Mouse (Mus musculus) limb, embryonic 14.5 days (tissue): Measurements from ENCODE around the gene Tnfrsf25. TPM values are rescaled to one million over a fixed set of nuclear protein-coding genes. Genes with fewer than 3 reads are reported as not detected.

Experiments
- ATAC-seq: fragments of 200-750 bp; cut with Nextera tagmentation; 2 replicates; pipeline ENCODE4 v1.8.0; 2017; ENCODE audit warnings: low read depth, moderate number of reproducible peaks, moderate TSS enrichment; ENCODE audit not compliant: low FRiP score
- DNase-seq: peaks from one replicate; pipeline ENCODE4 v3.0.0-alpha.2; 2015; ENCODE audit warnings: low spot score
- H3K27ac ChIP-seq: fragments of 300-500 bp; sonication (generic); replicated peaks from 2 replicates; pipeline ENCODE4 v1.5.1; 2014; ENCODE audit warnings: low read depth, mild to moderate bottlenecking, low read length, moderate library complexity, mixed read lengths
- H3K27me3 ChIP-seq: fragments of 300-500 bp; sonication (generic); 2 replicates; pipeline ENCODE4 v1.6.1; 2014; ENCODE audit warnings: low read length, mixed read lengths; ENCODE audit not compliant: control insufficient read depth, insufficient read depth
- H3K36me3 ChIP-seq: fragments of 300-500 bp; sonication (generic); 2 replicates; pipeline ENCODE4 v1.6.1; 2014; ENCODE audit warnings: mild to moderate bottlenecking, low read length, moderate library complexity, mixed read lengths; ENCODE audit not compliant: control insufficient read depth, insufficient read depth
- H3K4me1 ChIP-seq: fragments of 300-500 bp; sonication (generic); 2 replicates; pipeline ENCODE4 v1.6.1; 2014; ENCODE audit warnings: antibody characterized with exemption, low read length, mixed read lengths; ENCODE audit not compliant: control insufficient read depth, insufficient read depth
- H3K4me2 ChIP-seq: fragments of 300-500 bp; sonication (generic); replicated peaks from 2 replicates; pipeline ENCODE4 v1.6.1; 2014; ENCODE audit warnings: low read depth, mild to moderate bottlenecking, low read length, moderate library complexity; ENCODE audit not compliant: severe bottlenecking
- H3K4me3 ChIP-seq: fragments of 300-500 bp; sonication (generic); replicated peaks from 2 replicates; pipeline ENCODE4 v1.5.1; 2014; ENCODE audit warnings: low read length
- H3K9ac ChIP-seq: fragments of 300-500 bp; sonication (generic); 2 replicates; pipeline ENCODE4 v1.6.1; 2014; ENCODE audit warnings: mild to moderate bottlenecking, low read depth, low read length, moderate library complexity; ENCODE audit not compliant: severe bottlenecking
- H3K9me3 ChIP-seq: fragments of 300-500 bp; sonication (generic); 2 replicates; pipeline ENCODE4 v1.6.1; 2016; ENCODE audit warnings: low read length; ENCODE audit not compliant: control insufficient read depth
- POLR2A ChIP-seq: fragments of 200-500 bp; IDR thresholded peaks from 2 replicates; pipeline ENCODE4 v1.8.0; 2012; ENCODE audit warnings: inconsistent platforms, mild to moderate bottlenecking, moderate library complexity, borderline replicate concordance; ENCODE audit not compliant: insufficient read depth, insufficient read length; ENCODE audit errors: extremely low read depth
- WGBS: fragments of 180-500 bp; shearing (Covaris S2); extraction: QIAGEN DNeasy Blood & Tissue Kit; methylation state at CpG from one replicate; pipeline ENCODE4 v1.1.7; 2014; 5-methylcytosine and 5-hydroxymethylcytosine counted together
- polyA plus RNA-seq, 2 experiments: library from polyadenylated mRNA; depleted of rRNA in 1 of 2; stranded (reverse) in 1 of 2; unstranded in 1 of 2; fragments of >200 nt; fragmentation: Nextera tagmentation in 1 of 2; extraction: Ambion mirVana in 1 of 2; gene quantifications; 2 replicates each; pipeline versions ENCODE4 v1.2.1 to v1.2.3; 2012 to 2014

The Tnfrsf25 gene
- polyA plus RNA-seq, 2 experiments: 1.0 to 6.0 TPM

DNA sequence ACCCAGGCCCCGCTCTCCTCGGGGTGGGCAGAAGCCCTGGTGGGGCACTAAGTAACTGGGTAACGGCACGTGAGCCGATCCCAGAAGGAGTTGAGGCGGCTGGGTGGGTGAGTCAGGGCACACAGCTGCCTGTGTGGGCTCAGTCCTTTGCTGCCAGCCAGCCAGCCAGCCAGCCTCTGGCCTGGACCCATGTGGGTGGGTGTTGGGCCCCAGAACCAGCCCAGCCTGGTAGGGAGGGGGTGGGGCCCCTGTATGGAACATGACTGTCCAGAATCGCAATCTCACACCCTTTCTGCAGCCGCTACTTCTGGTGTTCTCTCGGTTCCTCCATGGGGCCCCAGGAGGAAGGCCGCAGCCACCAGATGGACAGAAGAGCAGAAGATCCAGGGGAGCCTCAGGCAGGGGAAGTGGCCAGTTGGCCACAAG is 37.6 kb upstream of the Tnfrsf25 start:
- Histone ChIP-seq H3K4me2 (no peak overlapping the region), H3K27ac (no peak overlapping the region), H3K36me3 (no peaks in the 10 kb centered on the region), H3K27me3 (no peaks in the 10 kb centered on the region), H3K4me3 (no peak overlapping the region), H3K4me1 (no peaks in the 10 kb centered on the region), H3K9me3 (no peaks in the 10 kb centered on the region), H3K9ac (no peak overlapping the region)
- no peak for ATAC-seq
- DNase-seq: no peak
- whole genome bisulfite sequencing: 91% methylated on average over 10 of the region's 10 CpGs
- no peak for TF ChIP-seq POLR2A

DNA sequence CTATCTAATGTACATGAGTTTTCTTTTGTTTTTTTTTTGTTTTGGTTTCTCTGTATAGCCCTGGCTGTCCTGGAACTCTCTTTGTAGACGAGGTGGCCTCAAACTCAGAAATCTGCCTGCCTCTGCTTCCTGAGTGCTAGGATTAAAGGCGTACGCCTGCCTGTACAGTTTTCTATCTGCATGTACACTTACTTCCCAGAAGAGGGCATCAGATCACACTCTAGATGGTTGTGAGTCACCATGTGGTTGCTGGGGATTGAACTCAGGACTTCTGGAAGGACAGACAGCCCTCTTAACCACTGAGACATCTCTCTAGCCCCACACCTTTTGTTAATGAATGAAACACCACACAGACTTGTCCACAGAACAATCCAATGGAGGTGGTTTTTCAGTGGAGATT is 36.5 kb upstream of the Tnfrsf25 start:
- Histone ChIP-seq H3K4me3 (no peak overlapping the region), H3K9ac (no peak overlapping the region), H3K4me2 (no peak overlapping the region), H3K27ac (no peak overlapping the region), H3K36me3 (no peaks in the 10 kb centered on the region), H3K27me3 (no peaks in the 10 kb centered on the region), H3K9me3 (no peaks in the 10 kb centered on the region), H3K4me1 (no peaks in the 10 kb centered on the region)
- ATAC-seq: no peak
- 89% methylated on average over 3 of the region's 3 CpGs for WGBS
- no peak for TF ChIP-seq POLR2A
- no peak for DNase-seq

- H3K9ac ChIP-seq: no peak overlapping the region
- H3K27ac ChIP-seq: no peak overlapping the region
- TF ChIP-seq POLR2A: no peak
- no peaks in the 10 kb centered on the region for H3K36me3 ChIP-seq
- ATAC-seq (no peak), DNase-seq (no peak)
- H3K4me2 ChIP-seq: no peak overlapping the region
- 56% methylated on average over 7 of the region's 7 CpGs for WGBS
- no peaks in the 10 kb centered on the region for H3K9me3 ChIP-seq
- no peaks in the 10 kb centered on the region for H3K27me3 ChIP-seq
- no peaks in the 10 kb centered on the region for H3K4me1 ChIP-seq
- H3K4me3 ChIP-seq: no peak overlapping the region
Measured at GRCm38 (mm10) chr4:152079931-152080330, 35.8 kb upstream of the Tnfrsf25 start.

- no peak for DNase-seq
- H3K27ac ChIP-seq: no peak overlapping the region
- H3K9me3 ChIP-seq: no peaks in the 10 kb centered on the region
- no peak overlapping the region for H3K4me3 ChIP-seq
- no peak for TF ChIP-seq POLR2A
- H3K9ac ChIP-seq: no peak overlapping the region
- WGBS: 56% methylated on average over 6 of the region's 7 CpGs
- no peaks in the 10 kb centered on the region for H3K36me3 ChIP-seq
- peaks cover 13% of the 10 kb centered on the region for H3K4me1 ChIP-seq
- H3K27me3 ChIP-seq: no peaks in the 10 kb centered on the region
- ATAC-seq: no peak
- no peak overlapping the region for H3K4me2 ChIP-seq
Measured at GRCm38 (mm10) chr4:152083611-152084220, 32.0 kb upstream of the Tnfrsf25 start.

- peaks cover 3% of the 10 kb centered on the region; the same call in 1 of the 2 replicates for H3K36me3 ChIP-seq
- WGBS: 75% methylated on average over 7 of the region's 7 CpGs
- H3K27ac ChIP-seq: no peak overlapping the region
- no peak overlapping the region for H3K4me2 ChIP-seq
- no peaks in the 10 kb centered on the region for H3K9me3 ChIP-seq
- H3K4me1 ChIP-seq: peaks cover 13% of the 10 kb centered on the region
- no peaks in the 10 kb centered on the region for H3K27me3 ChIP-seq
- DNase-seq: no peak
- no peak for ATAC-seq
- H3K9ac ChIP-seq: no peak overlapping the region
- H3K4me3 ChIP-seq: no peak overlapping the region
- TF ChIP-seq POLR2A: no peak
Measured at GRCm38 (mm10) chr4:152084616-152085015, 31.1 kb upstream of the Tnfrsf25 start.
